Mouse (Mus musculus): Measurements from ENCODE around the gene Ptprh.

Ptprh gene

DNA sequence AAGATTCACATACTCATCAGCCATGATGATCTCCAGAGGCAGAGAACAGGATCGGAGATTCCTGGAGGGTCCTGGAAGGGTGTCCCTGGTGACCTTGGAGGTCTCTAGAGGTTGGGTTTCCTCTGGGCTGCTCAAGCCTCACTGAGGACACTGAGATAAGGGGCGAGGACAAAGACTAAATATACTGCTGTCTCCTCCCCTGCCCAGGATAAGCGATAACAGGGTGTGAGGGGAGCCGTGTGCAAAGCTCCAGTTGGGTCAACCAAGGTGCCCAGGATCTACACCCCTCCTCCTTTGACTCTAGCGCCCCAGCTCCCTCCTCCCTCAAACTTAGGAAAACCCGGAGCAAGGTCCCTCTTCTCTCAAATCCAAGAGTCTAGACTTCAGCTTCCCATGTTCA, 81.5 kb downstream of the Ptprh start:
- no peak for DNase-seq

DNA sequence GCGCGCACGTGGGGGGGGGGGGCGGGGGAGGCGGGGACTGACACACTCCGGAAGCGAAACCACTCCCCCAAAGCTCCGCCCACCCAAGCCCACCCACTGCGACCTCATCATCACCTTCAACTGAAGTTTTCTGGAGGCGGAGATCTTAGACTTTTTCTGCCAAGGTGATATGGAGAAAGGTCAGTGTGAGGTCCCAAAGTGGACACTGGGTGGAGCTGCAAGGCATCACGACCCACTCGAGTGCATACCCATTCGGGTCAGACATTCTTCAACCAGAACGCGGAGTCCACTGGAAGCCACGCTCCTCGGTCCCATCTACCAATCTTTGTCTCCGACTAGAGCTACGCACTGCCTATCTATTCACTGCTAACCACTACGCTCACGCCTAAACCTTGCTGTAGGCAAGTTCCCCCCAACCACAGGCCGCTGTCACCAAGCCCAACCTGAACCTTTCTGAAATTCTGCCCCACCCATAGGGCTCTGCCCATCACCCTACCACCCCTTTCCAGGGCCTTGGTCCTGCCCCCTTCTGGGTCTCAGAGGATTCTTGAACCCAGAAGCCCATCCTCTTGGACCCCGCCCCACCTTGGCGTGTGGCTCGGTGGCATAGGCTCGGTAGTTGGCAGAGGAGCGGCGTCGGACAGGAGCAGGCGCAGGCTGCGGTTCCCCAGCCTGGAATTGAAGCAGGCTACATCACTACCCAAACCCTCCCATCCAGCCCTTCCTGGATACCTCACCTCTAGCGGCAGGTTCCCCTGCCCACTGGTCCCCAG, 82.4 kb downstream of the Ptprh start:
- DNase-seq, result no peak

DNA sequence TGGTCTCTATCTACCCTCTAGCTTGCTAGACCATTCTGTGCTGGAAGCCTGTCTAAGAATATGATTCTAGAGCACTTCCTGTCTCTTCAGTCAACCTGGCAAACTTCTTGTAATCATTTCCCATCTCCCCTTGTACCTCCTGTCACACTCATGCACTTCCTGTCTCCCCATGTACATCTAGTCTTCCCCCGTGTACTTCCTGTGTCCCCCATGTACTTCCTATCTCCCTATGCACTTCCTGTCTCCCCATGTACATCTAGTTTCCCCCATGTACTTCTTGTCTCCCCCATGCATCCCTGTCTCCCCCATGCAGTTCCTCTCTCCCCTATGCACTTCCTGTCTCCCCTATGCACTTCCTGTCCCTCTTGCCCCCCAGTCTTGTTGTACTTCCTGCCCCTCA, 85.4 kb downstream of the Ptprh start:
- no peak for DNase-seq

DNA sequence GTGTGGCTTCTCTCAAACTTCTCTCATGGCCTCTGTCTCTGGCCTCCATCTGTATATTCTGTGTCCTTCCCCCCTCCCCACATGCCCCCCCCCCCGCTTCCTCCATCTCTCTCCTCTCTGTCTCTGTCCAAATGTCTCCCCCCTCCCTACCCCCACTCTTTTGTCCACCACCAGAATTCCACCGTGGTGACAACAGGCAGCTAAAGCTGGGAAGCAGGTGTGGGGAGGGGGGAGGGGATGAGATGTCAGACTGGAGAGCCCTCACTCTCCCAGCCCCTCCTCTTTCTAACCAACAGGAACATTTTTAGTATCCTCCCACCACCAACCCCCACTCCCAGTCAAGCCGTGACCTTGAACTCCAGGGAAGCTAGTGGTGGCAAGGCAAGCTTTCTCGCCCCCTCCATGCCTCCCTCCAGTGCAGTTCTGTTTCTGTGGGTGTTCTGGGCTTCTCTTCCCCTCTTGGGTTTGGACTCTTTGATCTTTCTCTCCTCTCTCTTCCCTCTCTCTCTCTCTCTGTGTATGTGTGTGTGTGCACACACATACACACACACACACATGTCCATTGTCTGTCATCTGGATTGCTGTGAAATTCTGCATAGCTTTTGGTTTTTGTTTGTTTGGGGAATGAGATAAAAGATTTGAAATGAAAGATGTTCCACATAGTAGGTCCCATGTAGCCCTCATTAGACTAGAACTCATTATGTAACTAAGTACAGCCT, 87.3 kb downstream of the Ptprh start, which contains the start of gene Tnnt1:
TSS of gene Tnnt1 (minus strand) at position 51 of the 719 bp plus-strand sequence.
- no peak for DNase-seq

DNA sequence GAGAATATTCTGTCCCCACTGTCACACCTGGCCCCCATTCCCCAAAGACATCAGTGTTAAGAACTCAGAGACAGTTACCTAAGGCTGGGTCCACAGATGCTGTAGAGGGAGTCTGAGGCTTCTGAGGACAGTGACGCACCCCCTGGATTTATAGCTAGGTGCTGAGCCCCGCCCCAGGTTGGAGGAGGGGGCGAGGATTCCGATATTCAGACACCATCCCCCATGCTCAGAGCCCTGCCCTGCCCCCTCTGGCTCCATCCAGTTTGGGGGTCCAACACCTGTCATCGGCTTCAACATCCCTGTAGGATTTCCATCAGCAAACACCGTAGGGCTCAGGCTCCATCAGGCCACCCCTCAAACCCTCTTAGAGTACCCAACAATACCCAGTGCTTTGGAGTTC, 88.0 kb downstream of the Ptprh start:
- no peak for DNase-seq

DNA sequence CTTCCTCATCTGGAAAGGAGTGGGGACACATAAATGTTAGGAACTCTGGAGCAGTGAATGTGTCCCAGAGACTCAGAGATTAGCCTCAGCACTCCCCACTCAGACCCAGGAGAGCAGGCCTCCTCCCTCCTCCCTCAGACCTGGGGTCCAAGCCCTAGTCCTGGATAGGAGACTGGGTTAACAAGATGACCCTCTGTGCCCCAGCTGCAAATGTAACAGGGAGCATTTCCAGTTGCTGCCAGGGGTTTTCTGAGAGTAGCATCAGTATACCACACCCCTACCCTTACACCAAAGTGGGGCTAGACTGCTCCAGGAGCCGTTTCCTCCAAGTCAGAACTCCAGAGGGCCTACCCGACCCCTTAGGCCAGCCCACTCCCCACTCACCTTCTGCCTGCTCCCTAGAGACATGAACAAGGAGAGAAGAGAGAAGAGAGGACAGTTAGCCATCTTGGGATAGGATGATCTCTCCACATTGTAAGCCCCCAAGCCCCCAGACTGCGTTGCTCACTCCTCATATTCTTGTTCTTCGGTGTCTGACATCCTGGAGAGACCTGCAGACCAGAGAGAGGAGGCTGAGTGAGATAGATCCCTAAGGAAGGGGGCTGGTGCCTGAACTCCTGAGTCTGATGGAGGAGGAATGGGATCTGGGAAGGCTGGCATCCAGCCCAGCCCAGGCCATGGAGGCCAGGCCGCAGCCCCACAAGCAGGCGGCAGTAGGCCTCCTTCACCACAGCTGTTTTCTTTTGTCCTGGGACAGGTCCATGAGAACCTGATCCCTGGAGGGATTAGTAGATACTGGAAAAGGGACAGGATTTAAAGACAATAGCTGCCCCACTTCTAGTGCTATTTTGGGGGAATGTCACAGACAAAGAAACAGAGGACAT, 89.8 kb downstream of the Ptprh start:
- no peak for DNase-seq

DNA sequence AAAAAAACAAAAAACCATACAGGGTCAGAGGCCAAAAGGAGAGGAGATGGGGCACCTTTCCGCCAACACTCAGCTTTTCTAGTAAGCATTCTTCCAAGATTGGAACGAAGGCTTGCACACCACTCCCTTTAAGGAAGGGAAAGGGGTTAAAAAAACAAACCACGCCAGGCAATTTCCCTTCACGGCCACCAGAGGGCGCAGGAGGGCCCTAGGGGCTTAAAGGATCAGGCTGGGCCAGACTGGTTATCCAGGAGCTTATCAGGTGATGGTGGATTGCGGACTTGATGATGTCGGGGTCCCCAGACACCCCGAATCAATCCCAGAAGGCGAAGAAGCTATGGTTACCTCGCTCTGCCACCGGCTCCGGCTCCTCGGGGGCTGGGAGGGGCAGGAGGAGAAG, 90.6 kb downstream of the Ptprh start:
- peak; percentile 31 to 51 for DNase-seq

DNA sequence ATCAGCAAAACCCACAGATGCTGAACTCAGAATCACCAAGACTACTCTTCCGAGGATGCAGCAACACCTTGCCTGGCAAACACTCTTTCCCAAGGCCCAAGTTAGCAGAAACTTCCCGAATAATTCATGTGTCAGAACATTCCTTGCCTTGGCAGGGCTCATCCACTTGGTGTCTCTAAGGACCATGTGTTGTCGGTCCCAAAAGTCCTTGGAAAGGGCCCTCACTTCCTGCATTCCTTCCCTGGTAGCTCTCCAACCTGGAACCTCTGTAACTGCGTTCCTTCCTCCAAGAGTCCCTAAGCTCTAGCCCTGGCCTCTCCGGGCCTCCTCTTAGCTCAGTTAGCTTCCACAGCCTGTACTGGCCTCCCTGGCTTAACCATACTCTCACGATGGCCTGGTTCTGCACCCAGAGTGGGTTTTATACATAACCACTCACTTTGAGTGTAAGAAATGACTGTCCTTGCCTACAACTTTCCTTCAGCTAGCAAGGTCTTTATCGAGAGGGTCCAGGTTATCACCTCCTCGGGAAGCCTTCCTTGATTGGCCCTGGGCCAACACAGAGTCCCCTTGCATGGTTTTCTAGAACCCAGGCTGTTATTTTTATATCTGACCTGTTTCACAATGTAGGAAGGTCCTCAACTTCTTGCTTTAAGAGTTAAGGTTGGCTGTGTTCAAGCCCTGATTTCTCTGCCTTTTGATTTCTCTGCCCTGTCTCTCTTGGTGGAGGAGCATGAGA, 92.2 kb downstream of the Ptprh start:
- DNase-seq, result no peak

DNA sequence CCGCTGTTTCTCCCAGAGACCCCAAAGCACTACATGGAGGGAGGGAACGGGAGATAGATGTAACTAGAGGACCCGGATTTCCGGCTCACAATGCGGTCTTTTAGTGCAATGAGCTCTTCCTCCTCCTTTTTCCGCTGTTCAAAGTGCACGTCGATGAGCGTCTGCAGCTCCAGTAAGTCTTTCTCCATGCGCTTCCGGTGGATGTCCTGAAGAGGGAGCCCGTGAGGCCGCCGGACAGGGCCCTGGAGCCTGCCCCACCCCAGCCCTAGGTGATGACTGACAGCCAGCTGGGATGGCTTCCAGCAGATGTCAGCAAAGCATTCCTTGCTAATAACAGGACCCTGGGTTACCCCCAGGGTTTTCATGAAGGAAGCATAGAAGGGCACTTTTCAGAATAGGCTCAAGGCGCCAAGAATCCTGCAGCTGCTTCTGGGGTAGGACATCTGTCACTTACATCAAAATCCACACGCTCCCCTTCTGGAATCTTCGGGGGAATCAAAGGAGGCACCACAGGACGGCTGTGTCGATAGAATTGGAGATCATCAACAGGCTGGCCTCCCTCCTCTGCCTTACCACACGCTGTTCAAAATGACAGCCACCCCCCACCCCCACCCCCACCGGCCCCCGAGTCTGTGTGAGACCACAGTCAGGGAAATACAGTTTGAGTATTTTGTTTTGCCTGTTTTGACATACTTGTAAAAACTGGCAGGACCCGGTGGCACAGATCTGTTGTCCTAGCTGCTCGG, 93.8 kb downstream of the Ptprh start:
- DNase-seq, result peak; percentile 76 to 86

DNA sequence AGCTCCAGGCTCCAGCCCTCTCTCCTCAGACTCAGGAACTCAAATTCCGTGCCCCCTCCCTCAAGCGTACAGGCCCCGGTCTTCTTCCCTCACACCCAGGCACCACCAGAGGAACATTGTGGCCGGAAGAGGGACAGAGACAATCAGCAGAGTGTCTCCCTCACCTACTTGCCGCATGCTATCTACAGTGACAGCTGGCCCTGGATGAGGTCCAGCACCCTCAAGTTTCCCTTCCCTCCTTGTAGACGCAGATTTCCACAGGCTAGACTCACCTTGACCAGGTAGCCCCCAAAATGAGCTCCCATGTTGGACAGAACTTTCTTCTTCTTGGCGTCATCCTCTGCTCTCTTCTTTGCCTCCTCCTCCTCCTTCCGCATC, 95.1 kb downstream of the Ptprh start:
- no peak for DNase-seq

DNA sequence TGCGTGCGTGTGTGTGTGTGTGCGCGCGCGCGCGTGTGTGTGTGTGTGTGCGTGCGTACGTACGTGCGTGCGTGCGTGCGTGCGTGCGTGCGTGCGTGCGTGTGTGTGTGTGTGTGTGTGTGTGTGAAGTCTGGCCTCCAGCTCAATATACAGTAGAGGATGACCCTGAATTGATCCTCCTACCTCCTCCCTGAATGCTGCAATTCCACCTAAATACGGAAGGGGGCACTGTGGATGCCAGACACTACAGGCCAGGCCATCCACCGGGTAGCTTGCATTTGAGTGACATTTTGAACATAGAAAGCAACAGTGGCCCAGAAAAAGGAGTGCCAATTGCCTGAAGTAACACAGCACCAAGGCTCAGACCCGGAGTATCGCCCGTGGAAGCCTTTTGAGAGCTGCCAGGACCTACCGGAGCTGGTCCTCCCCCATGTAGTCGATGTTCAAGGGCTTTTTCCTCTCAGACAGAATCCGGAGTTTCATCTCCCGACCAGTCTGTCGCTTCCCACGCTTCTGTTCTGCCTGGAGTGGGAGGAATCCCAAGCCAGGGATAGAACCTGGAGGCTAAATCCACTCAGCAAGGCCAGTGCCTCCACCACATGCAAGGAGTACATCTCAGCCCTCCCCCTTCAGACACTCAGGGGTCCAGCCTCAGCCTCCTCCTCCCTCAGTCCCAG, 95.6 kb downstream of the Ptprh start:
- DNase-seq, result no peak

DNA sequence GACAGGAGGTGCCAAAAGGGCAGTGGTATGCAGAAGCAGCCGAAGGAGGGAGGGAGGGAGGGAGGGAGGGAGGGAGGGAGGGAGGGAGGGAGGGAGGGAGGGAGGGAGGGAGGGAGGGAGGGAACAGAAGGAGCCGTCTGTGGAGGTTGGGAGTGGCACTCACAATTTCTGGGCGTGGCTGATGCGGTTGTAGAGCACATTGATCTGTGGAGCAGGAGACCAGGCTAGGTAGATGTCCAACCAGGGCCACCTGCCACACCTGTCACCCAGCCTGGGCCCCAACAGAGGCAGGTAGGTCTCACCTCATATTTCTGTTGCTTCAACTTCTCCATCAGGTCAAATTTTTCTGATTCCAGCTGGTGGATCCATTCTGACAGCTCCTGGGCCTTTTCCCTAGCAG, 96.6 kb downstream of the Ptprh start:
- DNase-seq, result no peak

DNA sequence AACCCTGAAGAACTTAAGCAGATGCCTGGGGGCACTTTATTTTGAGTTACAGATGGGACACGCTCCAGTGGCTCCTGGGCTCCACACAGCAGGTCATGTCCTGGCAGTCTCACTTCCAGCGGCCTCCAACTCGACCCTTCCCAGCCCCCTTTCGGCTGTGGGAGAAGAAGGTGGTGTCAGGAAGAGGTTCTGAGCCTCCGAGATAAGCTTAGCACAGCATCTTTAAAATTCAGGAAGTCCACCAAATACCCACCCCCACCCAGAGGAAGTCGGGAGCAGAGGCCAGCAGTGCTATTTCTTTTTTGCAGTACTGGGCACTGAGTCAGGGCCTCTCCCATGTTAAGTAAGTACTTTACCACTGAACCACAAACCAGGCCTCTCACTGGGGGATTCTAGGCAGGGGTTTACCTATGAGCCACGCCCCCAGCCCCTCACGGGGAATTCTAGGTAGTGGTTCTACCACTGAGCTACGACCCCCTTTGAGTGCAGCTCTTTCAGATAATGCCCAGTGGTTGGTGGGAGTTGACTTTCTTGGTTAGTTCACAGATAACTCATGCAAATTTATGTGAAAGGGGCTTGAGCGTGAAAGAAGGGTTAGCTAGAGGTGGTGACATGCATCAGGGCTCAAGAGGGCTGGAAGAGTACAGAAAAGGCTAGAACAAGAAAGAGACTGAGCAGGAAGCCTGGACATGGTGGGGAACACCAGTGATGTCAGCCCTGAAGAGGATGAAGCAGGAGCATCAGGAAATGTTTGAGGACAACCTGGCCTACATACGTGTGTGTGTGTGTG, 99.0 kb downstream of the Ptprh start:
- DNase-seq, result no peak

DNA sequence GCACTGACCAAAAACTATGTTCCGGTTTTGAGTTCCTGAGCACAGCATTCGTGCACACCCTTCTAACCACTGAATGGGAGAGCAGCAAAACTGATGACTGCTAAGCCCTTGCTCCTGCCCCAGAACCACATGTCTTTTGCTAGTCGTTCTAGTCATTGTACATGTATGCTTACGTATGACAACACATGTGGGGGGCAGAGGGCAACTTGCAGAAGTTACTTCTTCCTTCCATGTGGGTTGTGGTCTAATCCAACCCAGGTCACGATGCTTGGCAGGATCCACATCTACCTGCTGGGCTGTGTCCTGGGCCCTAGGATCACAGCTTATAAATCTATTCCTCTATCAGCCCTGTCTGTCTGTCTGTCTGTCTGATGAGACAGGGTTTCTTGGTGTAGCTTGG, 100.0 kb downstream of the Ptprh start:
- no peak for DNase-seq

DNA sequence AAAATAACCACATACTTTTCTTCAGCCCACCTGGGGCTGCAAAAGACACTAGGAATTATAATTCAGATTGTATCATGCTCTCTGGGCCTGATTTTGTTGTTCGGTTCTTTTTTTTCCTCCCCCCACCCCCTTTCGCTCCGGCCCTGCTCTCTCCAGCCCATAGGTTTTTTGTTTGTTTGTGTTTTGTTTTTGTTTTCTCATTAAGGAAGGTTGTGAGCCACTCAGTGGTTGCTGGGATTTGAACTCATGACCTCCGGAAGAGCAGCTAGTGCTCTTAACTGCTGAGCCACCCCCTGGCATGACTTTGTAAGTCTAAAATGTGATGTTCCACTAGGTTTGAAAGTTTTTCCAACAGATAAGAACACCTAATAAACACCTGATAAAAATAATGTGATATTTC, 100.7 kb downstream of the Ptprh start:
- no peak for DNase-seq

DNA sequence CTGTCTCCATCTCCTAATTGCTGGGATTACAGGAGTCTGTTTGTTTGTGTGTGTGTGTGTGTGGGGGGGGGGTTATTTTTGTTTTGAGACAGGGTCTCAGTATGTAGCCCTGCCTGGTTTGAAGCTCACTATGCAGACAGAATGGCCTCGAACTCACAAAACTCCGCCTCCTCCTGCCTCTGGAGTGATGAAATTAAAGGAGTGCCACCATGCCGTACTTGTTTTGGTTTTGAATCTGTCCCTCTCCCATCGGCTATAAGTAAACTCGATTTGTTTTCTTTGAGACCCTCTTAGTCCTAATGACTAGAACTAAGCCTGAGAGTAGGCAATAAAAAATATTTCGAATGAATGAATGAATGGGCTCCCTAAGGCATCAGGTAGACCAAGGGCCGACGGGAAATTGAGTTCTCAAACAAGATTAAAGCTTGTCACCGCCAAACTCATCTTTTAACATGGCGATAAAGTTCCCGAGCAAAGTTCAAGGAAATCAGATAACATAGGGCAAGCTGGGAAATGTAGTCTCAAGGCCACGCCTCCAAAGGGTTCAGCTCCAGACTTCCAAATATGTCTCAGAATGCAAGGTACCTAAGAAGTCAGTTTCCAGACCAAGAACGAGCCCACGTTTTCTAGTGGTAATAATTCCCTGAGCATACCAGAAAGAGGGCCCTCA, 101.3 kb downstream of the Ptprh start:
- peak; percentile 54 to 56 for DNase-seq

DNA sequence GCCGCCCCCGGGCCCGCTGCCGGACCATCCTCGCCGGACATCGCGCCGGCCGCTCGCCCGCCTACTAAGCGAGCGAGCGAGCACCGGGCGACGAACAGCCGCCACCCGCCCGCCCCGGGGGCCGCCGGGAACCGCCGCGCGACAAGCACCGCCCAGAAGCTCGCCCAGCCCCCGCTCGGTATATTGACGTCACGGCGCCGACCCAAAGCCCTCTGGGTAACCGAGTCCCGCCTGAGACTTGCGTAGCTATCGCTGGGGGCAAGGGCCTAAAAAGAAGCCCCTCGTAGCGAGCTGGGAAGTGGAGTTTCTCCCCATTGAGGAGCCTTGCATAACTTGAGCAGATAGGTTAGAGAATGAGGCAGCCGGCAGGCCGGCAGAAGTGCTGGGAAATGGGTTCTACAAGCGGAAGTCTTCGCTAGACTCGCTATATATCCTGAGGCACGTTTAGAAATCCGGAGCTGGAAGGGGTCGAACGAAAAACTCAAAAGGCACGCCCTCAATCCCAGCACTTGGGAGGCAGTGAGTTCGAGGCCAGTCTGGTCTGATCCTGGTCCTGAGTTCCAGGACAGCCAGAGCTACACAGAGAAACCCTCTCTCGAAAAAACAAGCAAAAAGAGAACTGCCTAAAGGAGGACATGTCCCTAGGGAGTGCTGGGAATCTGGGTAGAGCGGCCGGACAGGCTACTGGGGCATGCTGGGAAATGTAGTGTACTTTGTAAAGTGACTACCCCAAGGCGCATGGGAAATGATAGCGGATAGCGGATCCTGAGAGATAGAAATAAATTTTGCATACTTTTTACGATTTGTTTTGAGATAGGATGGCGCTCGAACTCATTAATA, 102.1 kb downstream of the Ptprh start, which contains the start of gene Ppp1r12c:
TSS of gene Ppp1r12c (minus strand) at position 123 of the 840 bp plus-strand sequence.
- peak; percentile 96 to 97 for DNase-seq

DNA sequence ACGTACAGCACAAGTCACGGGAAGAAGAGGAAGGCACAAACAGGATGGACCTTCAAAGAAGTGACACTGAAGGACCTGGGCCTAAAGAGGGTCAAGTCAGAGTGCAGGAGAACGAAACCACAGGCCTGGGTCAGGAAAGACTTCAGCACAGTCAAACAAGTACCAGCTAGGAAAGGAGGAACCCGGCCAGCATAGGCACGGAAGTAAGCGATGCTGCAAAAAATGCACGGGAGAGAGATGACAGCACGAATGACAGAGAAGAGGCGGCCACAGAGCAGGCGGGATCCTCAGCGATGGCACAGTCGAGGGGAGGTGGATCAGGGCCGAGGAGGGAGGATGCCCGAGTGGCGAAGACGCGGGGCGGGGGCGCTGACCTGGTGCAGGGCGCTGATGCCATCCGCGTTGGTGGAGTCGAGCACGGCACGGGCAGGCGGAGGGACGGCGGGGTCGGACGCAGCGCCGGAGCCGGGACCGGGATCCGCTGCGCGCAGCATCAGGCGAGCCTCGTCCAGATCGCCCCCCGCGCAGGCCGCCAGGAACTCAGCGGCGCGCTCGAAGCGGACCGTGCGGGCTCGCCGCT, 102.9 kb downstream of the Ptprh start:
- peak in 1 of 2 experiments; percentile 58 for DNase-seq
